Comparison of ENCODE assay signal across 8 mouse cellular contexts in the genomic region with DNA sequence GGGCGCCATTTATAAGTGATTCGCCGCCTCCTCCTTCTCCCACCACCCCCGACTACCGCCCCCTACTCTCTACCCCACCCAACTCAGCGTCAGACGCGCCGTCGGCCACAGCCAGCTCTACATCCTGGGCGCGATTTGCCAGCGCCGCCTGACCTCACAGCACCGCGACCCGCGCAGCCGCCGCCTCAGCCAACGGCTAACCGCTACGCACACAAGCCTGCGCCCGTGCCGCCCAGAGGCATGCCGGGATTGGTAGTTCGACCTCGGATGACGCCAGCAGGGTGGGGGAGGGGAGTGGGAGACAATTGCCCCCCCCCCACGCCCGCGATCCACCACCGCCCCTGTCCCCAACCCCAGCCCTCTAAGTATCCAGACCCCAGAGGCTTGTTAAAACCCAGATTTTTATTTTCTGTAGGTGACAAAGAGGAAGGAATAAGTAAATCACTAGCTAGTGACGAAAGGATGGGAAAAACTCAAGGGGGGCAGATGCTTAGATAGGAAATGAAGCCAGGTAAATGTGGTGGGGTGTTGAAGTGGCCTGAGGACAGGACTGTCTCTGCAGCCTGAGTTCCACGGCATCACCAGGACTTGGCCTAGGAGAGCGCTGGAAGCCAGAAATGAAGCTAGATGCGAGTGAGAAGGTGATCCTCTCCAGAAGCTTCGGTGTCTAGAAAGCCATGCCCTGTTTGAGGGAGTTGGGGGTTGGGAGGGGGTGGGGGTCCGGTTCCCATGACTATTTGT. TPM values are rescaled to one million over a fixed set of nuclear protein-coding genes. Genes with fewer than 3 reads are reported as not detected.
A peak's percentile ranks its signal among the peaks of the same experiment; 100 is the strongest.
DNase-seq lines count a peak whose midpoint lies in the region; ATAC-seq and TF ChIP-seq lines count a peak whose summit lies in the region.

Gene Morf4l1, minus strand, starts transcription at position 208 of the 741 bp plus-strand sequence.

- peak; percentile 87 for DNase-seq in WW6 (ENCODE audit: low read depth, low spot score)
- peak; percentile 98 for DNase-seq in cerebellum, postnatal 4 days (ENCODE audit: low spot score in 2 of 2)
- peak; percentile 95 for DNase-seq in gastrocnemius, adult 18-20 months (ENCODE audit: low spot score)
- DNase-seq in left cerebral cortex, adult 2 months (ENCODE audit: extremely low spot score in 1 of 2, low spot score in 2 of 2), result peak; percentile 97 to 99
- peak; percentile 98 for DNase-seq in right cerebral cortex, adult 2 months (ENCODE audit: low spot score in 2 of 2)
- DNase-seq in urinary bladder, postnatal 14 days (ENCODE audit: low spot score), result peak; percentile 98

- intact Hi-C loops in left cerebral cortex, adult 2 months (cut with DNase I), result loop anchor here (1.0 kb wide), 1 partner anchor 12 kb away; no protein-coding TSS in a partner anchor

- H3K36me3 ChIP-seq in hindbrain, embryonic 16.5 days (ENCODE audit: control insufficient read depth, insufficient read depth, low read length), result no peaks in the 10 kb centered on the region

- peak within 1 kb of the TSS; percentile 78 for H3K4me3 ChIP-seq in hindbrain, embryonic 16.5 days (ENCODE audit: low read length)
- H3K4me3 ChIP-seq in left cerebral cortex, adult 2 months, result peak within 1 kb of the TSS; percentile 98

- peak; percentile 98 for ATAC-seq in hindbrain, embryonic 16.5 days
- ATAC-seq in megakaryocyte, adult 5-6 weeks (ENCODE audit: poor library complexity, severe bottlenecking), result peak; percentile 86

- no peak for TF ChIP-seq CTCF in left cerebral cortex, adult 2 months (IDR thresholded peaks at IDR 0.05)

- H3K27ac ChIP-seq in hindbrain, embryonic 16.5 days (ENCODE audit: low read depth, low read length), result peak within 1 kb of the TSS; percentile 99
- peak within 1 kb of the TSS; percentile 100 for H3K27ac ChIP-seq in left cerebral cortex, adult 2 months

- H3K9me3 ChIP-seq in hindbrain, embryonic 16.5 days (ENCODE audit: control insufficient read depth, low read length), result no peaks in the 10 kb centered on the region

- H3K4me1 ChIP-seq in hindbrain, embryonic 16.5 days (ENCODE audit: control insufficient read depth, insufficient read depth, low read depth, low read length), result peaks cover 15% of the 10 kb centered on the region

- H3K9ac ChIP-seq in hindbrain, embryonic 16.5 days (ENCODE audit: low read depth, low read length), result peak within 1 kb of the TSS; percentile 92

- H3K27me3 ChIP-seq in hindbrain, embryonic 16.5 days (replicated peaks; ENCODE audit: control insufficient read depth, insufficient read depth, low read length), result no peaks in the 10 kb centered on the region

- 3% methylated on average over 39 of the region's 40 CpGs for WGBS in hindbrain, embryonic 16.5 days

- H3K4me2 ChIP-seq in hindbrain, embryonic 16.5 days (ENCODE audit: low read length), result peak within 1 kb of the TSS; percentile 96

RNA-seq across cellular contexts. Expression of gene Morf4l1, which starts in this region (rescaled TPM):
- total RNA-seq in gastrocnemius, adult 18-20 months (2021), result 100 to 1,000 TPM; 168 to 191 TPM
- polyA plus RNA-seq in hindbrain, embryonic 16.5 days (2015; fragmentation: Nextera tagmentation; extraction: Ambion mirVana), result 538 and 570 TPM in 2 replicates
- total RNA-seq in left cerebral cortex, adult 2 months (2021), result 100 to 1,000 TPM; 422 to 465 TPM
- total RNA-seq in megakaryocyte, adult 5-6 weeks (2015), result 322 and 341 TPM in 2 replicates
- total RNA-seq in megakaryocyte, adult 5-6 weeks (2017), result 148 and 202 TPM in 2 replicates

Comparison
In these comparisons a context has a peak if more than half of its experiments do, and no peak if none do; other contexts are left out.
1. Peak in every context shown above with its lines: DNase-seq, ATAC-seq, H3K4me3 ChIP-seq and H3K27ac ChIP-seq.